Mouse (Mus musculus): ENCODE results near the gene Olfr1032.

DNA sequence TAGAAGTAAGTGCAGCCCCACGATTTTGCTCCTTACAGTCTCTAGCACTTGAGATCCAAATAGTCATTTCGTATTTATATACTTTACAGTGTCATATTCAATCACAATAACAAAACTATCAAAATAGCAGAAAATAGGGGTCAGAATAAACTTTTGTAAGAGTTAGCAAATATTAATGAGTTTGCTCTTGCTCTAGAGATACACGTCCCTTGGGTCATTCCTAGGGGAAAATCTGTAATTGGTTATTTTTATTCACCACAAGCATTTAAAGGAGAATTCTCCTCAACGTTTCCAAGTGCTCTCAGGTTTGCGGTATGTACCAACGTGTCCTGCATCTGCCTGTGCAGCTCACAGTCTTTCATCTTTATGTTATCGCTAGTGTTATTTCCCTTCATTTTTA is at the start of gene Olfr1032:
- TF ChIP-seq CTCF (IDR thresholded peaks at IDR 0.05; ENCODE audit: extremely low read depth, insufficient read depth, low read length) (no peak), POLR2A (IDR thresholded peaks at IDR 0.05; ENCODE audit: extremely low read depth, insufficient read depth, low read length) (no peak)

All from cortical plate, adult 2 months (tissue).